Mouse (Mus musculus) colon, adult 2 months (tissue): ENCODE results near the gene Mindy1. TPM values are rescaled to one million over a fixed set of nuclear protein-coding genes. Genes with fewer than 3 reads are reported as not detected.

Experiments
- polyA plus RNA-seq: library from polyadenylated mRNA; depleted of rRNA; stranded (reverse); fragments of >200 nt; gene quantifications from 2 replicates; pipeline ENCODE4 v1.2.3, GENCODE M21; 2012; rRNA removed

Mindy1 gene
- 141 and 163 TPM in 2 replicates for polyA plus RNA-seq

GRCm38 (mm10) chr3:95281216-95282126 is at the start of gene Mindy1, which contains the start of gene Prune1:
Gene Mindy1 (plus strand): TSS chr3:95281345.
Gene Prune1 (minus strand): TSS chr3:95282076.

GRCm38 (mm10) chr3:95241498-95241897 is 39.6 kb upstream of the Mindy1 start, which contains the start of gene Gm128:
Gene Gm128 (minus strand): TSS chr3:95241598.

GRCm38 (mm10) chr3:95250783-95251424 is 30.2 kb upstream of the Mindy1 start, which contains the start of gene Bnipl:
Gene Bnipl (minus strand): TSS chr3:95251193.

GRCm38 (mm10) chr3:95307100-95307499 is 26.0 kb downstream of the Mindy1 start, which contains the start of gene Anxa9:
Gene Anxa9 (minus strand): TSS chr3:95307176.

GRCm38 (mm10) chr3:95314486-95315093 is 33.4 kb downstream of the Mindy1 start, which contains the start of gene Cers2:
Gene Cers2 (plus strand): TSS chr3:95314791.

Other genes starting within 250 kb of the Mindy1 start
- gene Psmd4, start 238.7 kb upstream of the Mindy1 start, polyA plus RNA-seq, result 102 and 110 TPM in 2 replicates
- 10.7 and 11.9 TPM in 2 replicates for gene Pip5k1a, start 174.4 kb upstream of the Mindy1 start, polyA plus RNA-seq
- gene Vps72, start 170.3 kb upstream of the Mindy1 start, polyA plus RNA-seq, result 68.0 and 78.0 TPM in 2 replicates
- 0.93 and 1.5 TPM in 2 replicates for gene Tmod4, start 156.9 kb upstream of the Mindy1 start, polyA plus RNA-seq
- 26.0 and 28.9 TPM in 2 replicates for gene Scnm1, start 147.3 kb upstream of the Mindy1 start, polyA plus RNA-seq
- gene Lysmd1, start 147.3 kb upstream of the Mindy1 start, polyA plus RNA-seq, result 4.3 and 5.4 TPM in 2 replicates
- gene Tnfaip8l2, start 139.0 kb upstream of the Mindy1 start, polyA plus RNA-seq, result 8.8 and 9.7 TPM in 2 replicates
- 5.5 and 7.0 TPM in 2 replicates for gene Sema6c, start 120.9 kb upstream of the Mindy1 start, polyA plus RNA-seq
- gene Gabpb2, start 63.4 kb upstream of the Mindy1 start, polyA plus RNA-seq, result 7.3 and 7.6 TPM in 2 replicates
- 45.1 and 48.4 TPM in 2 replicates for gene Cdc42se1, start 52.6 kb upstream of the Mindy1 start, polyA plus RNA-seq
- gene Mllt11, start 49.2 kb upstream of the Mindy1 start, polyA plus RNA-seq, result 15.7 and 16.9 TPM in 2 replicates
- 0.51 and 0.64 TPM in 2 replicates for gene Gm128, start 39.7 kb upstream of the Mindy1 start, polyA plus RNA-seq
- gene Bnipl, start 30.2 kb upstream of the Mindy1 start, polyA plus RNA-seq, result 5.2 and 5.5 TPM in 2 replicates
- 10.7 and 12.5 TPM in 2 replicates for gene Prune1, start 731 bp downstream of the Mindy1 start, polyA plus RNA-seq
- 1.3 and 1.5 TPM in 2 replicates for gene Anxa9, start 25.8 kb downstream of the Mindy1 start, polyA plus RNA-seq
- 47.5 and 48.1 TPM in 2 replicates for gene Cers2, start 33.4 kb downstream of the Mindy1 start, polyA plus RNA-seq
- 8.3 and 8.7 TPM in 2 replicates for gene Setdb1, start 75.9 kb downstream of the Mindy1 start, polyA plus RNA-seq
- gene 4930558C23Rik, start 121.5 kb downstream of the Mindy1 start, polyA plus RNA-seq, result not detected in 2 replicates
- gene Arnt, start 153.0 kb downstream of the Mindy1 start, polyA plus RNA-seq, result 26.7 and 27.6 TPM in 2 replicates
- 2.6 and 3.4 TPM in 2 replicates for gene Ctsk, start 217.9 kb downstream of the Mindy1 start, polyA plus RNA-seq
- gene Ctss, start 245.4 kb downstream of the Mindy1 start, polyA plus RNA-seq, result 59.5 and 69.0 TPM in 2 replicates